ENCODE assay signal across 8 mouse cellular contexts in the genomic region with DNA sequence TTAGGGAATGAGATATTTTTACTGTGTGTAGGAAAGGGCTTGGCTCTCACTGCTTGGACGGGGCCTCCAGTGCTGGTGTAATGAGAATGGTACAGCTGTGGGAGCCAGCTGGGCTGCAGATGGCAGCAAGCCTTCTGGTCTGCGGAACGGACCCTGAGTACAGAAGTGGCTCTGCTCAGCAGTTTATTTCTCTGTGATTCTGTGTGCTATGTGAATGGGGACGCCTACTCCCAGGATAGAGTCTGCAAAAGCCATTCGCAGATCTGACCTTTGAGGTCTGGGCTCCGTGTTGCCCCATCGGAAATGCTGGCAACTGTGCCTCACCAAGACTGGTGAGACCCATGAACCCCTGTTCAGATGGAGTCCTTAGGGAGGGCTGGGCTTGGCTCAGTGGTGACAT. TPM values are rescaled to one million over a fixed set of nuclear protein-coding genes. Genes with fewer than 3 reads are reported as not detected.
DNase-seq lines count a peak whose midpoint lies in the region; ATAC-seq and TF ChIP-seq lines count a peak whose summit lies in the region.

No protein-coding gene starts in this region.

- H3K9me3 ChIP-seq in heart, embryonic 14.5 days (ENCODE audit: control insufficient read depth, low read length) = no peaks in the 10 kb centered on the region
- H3K9me3 ChIP-seq in embryonic facial prominence, embryonic 11.5 days (replicated peaks; ENCODE audit: control insufficient read depth, low read length) = no peaks in the 10 kb centered on the region
- H3K9me3 ChIP-seq in hindbrain, postnatal 0 days (ENCODE audit: low read length) = no peaks in the 10 kb centered on the region
- no peaks in the 10 kb centered on the region for H3K9me3 ChIP-seq in midbrain, embryonic 13.5 days

- ATAC-seq in heart, embryonic 14.5 days (ENCODE audit: insufficient number of reproducible peaks, insufficient read depth, low FRiP score, low read depth) = no peak
- ATAC-seq in embryonic facial prominence, embryonic 11.5 days (replicated peaks; ENCODE audit: insufficient number of reproducible peaks, low FRiP score, low TSS enrichment, low read depth) = no peak
- peak; percentile 41; the same call in 1 of the 2 replicates for ATAC-seq in hindbrain, postnatal 0 days
- no peak for ATAC-seq in midbrain, embryonic 13.5 days

- H3K9ac ChIP-seq in heart, embryonic 14.5 days (ENCODE audit: low read length) = peak overlapping the region; percentile 78
- peak overlapping the region; percentile 40 for H3K9ac ChIP-seq in embryonic facial prominence, embryonic 11.5 days (replicated peaks; ENCODE audit: low read length)
- H3K9ac ChIP-seq in hindbrain, postnatal 0 days (replicated peaks; ENCODE audit: low read length) = 0 out of 2 replicates have a peak overlapping the region, but pooled peaks have one; percentile 2
- no peak overlapping the region for H3K9ac ChIP-seq in midbrain, embryonic 13.5 days (replicated peaks)

- H3K27me3 ChIP-seq in heart, embryonic 14.5 days (ENCODE audit: control insufficient read depth, insufficient read depth, low read length) = no peaks in the 10 kb centered on the region
- no peaks in the 10 kb centered on the region; the same call in 1 of the 2 replicates for H3K27me3 ChIP-seq in embryonic facial prominence, embryonic 11.5 days (ENCODE audit: control insufficient read depth, insufficient read depth, low read length)
- no peaks in the 10 kb centered on the region; the same call in 1 of the 2 replicates for H3K27me3 ChIP-seq in hindbrain, postnatal 0 days (ENCODE audit: insufficient read depth, low read length)
- peaks cover 44% of the 10 kb centered on the region for H3K27me3 ChIP-seq in midbrain, embryonic 13.5 days

- no peak overlapping the region for H3K27ac ChIP-seq in heart, embryonic 14.5 days (replicated peaks in 1 of 2; ENCODE audit: control insufficient read depth in 1 of 2, insufficient read depth in 1 of 2, low read depth in 2 of 2, low read length in 2 of 2)
- no peak overlapping the region for H3K27ac ChIP-seq in embryonic facial prominence, embryonic 11.5 days (replicated peaks; ENCODE audit: low read depth, low read length)
- no peak overlapping the region for H3K27ac ChIP-seq in hindbrain, postnatal 0 days
- no peak overlapping the region for H3K27ac ChIP-seq in midbrain, embryonic 13.5 days

- TF ChIP-seq CTCF in hindbrain, postnatal 0 days (IDR thresholded peaks at IDR 0.05; ENCODE audit: low read depth) = peak; percentile 28; the same call in 1 of the 2 replicates

- WGBS in heart, embryonic 14.5 days = 46% methylated on average over 7 of the region's 7 CpGs
- 20% methylated on average over 7 of the region's 7 CpGs for WGBS in embryonic facial prominence, embryonic 11.5 days
- 28% methylated on average over 7 of the region's 7 CpGs for WGBS in hindbrain, postnatal 0 days
- 34% methylated on average over 7 of the region's 7 CpGs for WGBS in midbrain, embryonic 13.5 days

- H3K4me1 ChIP-seq in heart, embryonic 14.5 days (ENCODE audit: control insufficient read depth in 2 of 2, insufficient read depth in 2 of 2, low read length in 2 of 2) = peaks cover 0 to 11% of the 10 kb centered on the region in 2 experiments; a peak in 2 of 4 replicates
- H3K4me1 ChIP-seq in embryonic facial prominence, embryonic 11.5 days (ENCODE audit: control insufficient read depth, insufficient read depth, low read length) = no peaks in the 10 kb centered on the region; the same call in 1 of the 2 replicates
- no peaks in the 10 kb centered on the region for H3K4me1 ChIP-seq in hindbrain, postnatal 0 days (ENCODE audit: insufficient read depth, low read length)
- H3K4me1 ChIP-seq in midbrain, embryonic 13.5 days (replicated peaks) = peaks cover 27% of the 10 kb centered on the region

- peak overlapping the region; percentile 35 to 68 for H3K4me3 ChIP-seq in heart, embryonic 14.5 days (ENCODE audit: control insufficient read depth in 1 of 2, insufficient read depth in 1 of 2, low read depth in 1 of 2, low read length in 2 of 2)
- H3K4me3 ChIP-seq in embryonic facial prominence, embryonic 11.5 days (ENCODE audit: low read depth, low read length) = peak overlapping the region; percentile 65
- peak overlapping the region; percentile 62 for H3K4me3 ChIP-seq in hindbrain, postnatal 0 days (ENCODE audit: low read length)
- H3K4me3 ChIP-seq in midbrain, embryonic 13.5 days (replicated peaks) = peak overlapping the region; percentile 65

- H3K36me3 ChIP-seq in heart, embryonic 14.5 days (ENCODE audit: control insufficient read depth, insufficient read depth, low read length) = peaks cover 9% of the 10 kb centered on the region
- no peaks in the 10 kb centered on the region; the same call in 1 of the 2 replicates for H3K36me3 ChIP-seq in embryonic facial prominence, embryonic 11.5 days (replicated peaks; ENCODE audit: control insufficient read depth, insufficient read depth, low read depth, low read length)
- H3K36me3 ChIP-seq in hindbrain, postnatal 0 days (ENCODE audit: insufficient read depth, low read length) = no peaks in the 10 kb centered on the region
- H3K36me3 ChIP-seq in midbrain, embryonic 13.5 days = peaks cover 9% of the 10 kb centered on the region

- DNase-seq in heart, adult 9 months (ENCODE audit: low spot score in 2 of 2) = no peak
- peak; percentile 67 for DNase-seq in embryonic facial prominence, embryonic 11.5 days (ENCODE audit: low spot score)
- peak; percentile 71 for DNase-seq in hindbrain, postnatal 0 days (ENCODE audit: low spot score)
- no peak for DNase-seq in ovary, postnatal 36 days (ENCODE audit: low spot score)
- DNase-seq in adipocyte (ENCODE audit: low spot score) = no peak
- DNase-seq in testis, postnatal 14 days (ENCODE audit: low spot score) = no peak

- H3K4me2 ChIP-seq in heart, embryonic 14.5 days (ENCODE audit: low read length) = peak overlapping the region; percentile 95
- H3K4me2 ChIP-seq in embryonic facial prominence, embryonic 11.5 days (ENCODE audit: low read depth, low read length) = peak overlapping the region; percentile 82
- peak overlapping the region; percentile 73 for H3K4me2 ChIP-seq in hindbrain, postnatal 0 days (ENCODE audit: low read depth, low read length)
- peak overlapping the region; percentile 81 for H3K4me2 ChIP-seq in midbrain, embryonic 13.5 days (replicated peaks)

RNA-seq across cellular contexts. Expression of a gene that starts 2.7 kb away (rescaled TPM):
- 11.5 and 14.8 TPM in 2 replicates for polyA plus RNA-seq in heart, embryonic 14.5 days (2014; fragmentation: Nextera tagmentation; extraction: Ambion mirVana)
- 35.4 and 40.6 TPM in 2 replicates for polyA plus RNA-seq in embryonic facial prominence, embryonic 11.5 days (2014; fragmentation: Nextera tagmentation; extraction: Ambion mirVana)
- 13.6 and 13.7 TPM in 2 replicates for total RNA-seq in hindbrain, postnatal 0 days (2014; rRNA removed)
- 3.7 and 3.9 TPM in 2 replicates for polyA plus RNA-seq in hindbrain, postnatal 0 days (2015; fragmentation: Nextera tagmentation; extraction: Ambion mirVana)
- 2.1 and 6.2 TPM in 2 replicates for polyA plus RNA-seq in midbrain, embryonic 13.5 days (2015; fragmentation: Nextera tagmentation; extraction: Ambion mirVana)

RNA-seq across cellular contexts. Expression of a gene that starts 30.1 kb away (rescaled TPM):
- 32.1 and 36.9 TPM in 2 replicates for polyA plus RNA-seq in heart, embryonic 14.5 days (2014; fragmentation: Nextera tagmentation; extraction: Ambion mirVana)
- 29.7 and 32.0 TPM in 2 replicates for polyA plus RNA-seq in embryonic facial prominence, embryonic 11.5 days (2014; fragmentation: Nextera tagmentation; extraction: Ambion mirVana)
- total RNA-seq in hindbrain, postnatal 0 days (2014; rRNA removed) = 5.2 and 49.7 TPM in 2 replicates
- 36.3 and 38.1 TPM in 2 replicates for polyA plus RNA-seq in hindbrain, postnatal 0 days (2015; fragmentation: Nextera tagmentation; extraction: Ambion mirVana)
- polyA plus RNA-seq in midbrain, embryonic 13.5 days (2015; fragmentation: Nextera tagmentation; extraction: Ambion mirVana) = 36.4 and 41.9 TPM in 2 replicates

Comparison
In these comparisons a context has a peak if more than half of its experiments do, and no peak if none do; other contexts are left out.
1. DNase-seq: peak in embryonic facial prominence, embryonic 11.5 days (single experiment) and hindbrain, postnatal 0 days (single experiment); none in heart, adult 9 months (0 of 2), ovary, postnatal 36 days (single experiment), adipocyte (single experiment) and testis, postnatal 14 days (single experiment).
2. Peak in every context shown above with its lines, with median percentiles within 50 percentile points of each other: H3K4me2 ChIP-seq and H3K4me3 ChIP-seq.